Mouse (Mus musculus): ENCODE results near the gene Barhl2.

- TF ChIP-seq POLR2A (IDR thresholded peaks at IDR 0.05; ENCODE audit: insufficient read depth, low read length) = no peak
- no peak for TF ChIP-seq CTCF (IDR thresholded peaks at IDR 0.05; ENCODE audit: low read depth, low read length)
- no peak for TF ChIP-seq EP300 (IDR thresholded peaks at IDR 0.05; ENCODE audit: insufficient read depth, low read depth, low read length)
Measured at GRCm38 (mm10) chr5:106452686-106453085, 5.3 kb downstream of the Barhl2 start.
